Mouse (Mus musculus) C2C12 (cell line): ENCODE results near the gene Gid8. TPM values are rescaled to one million over a fixed set of nuclear protein-coding genes. Genes with fewer than 3 reads are reported as not detected.

Experiments
- H3K27me3 ChIP-seq: one replicate; pipeline ENCODE4 v1.6.1; 2011; ENCODE audit not compliant: control insufficient read depth, insufficient read depth, insufficient read length
- H3K36me3 ChIP-seq: one replicate; pipeline ENCODE4 v1.6.1; 2011; ENCODE audit not compliant: control insufficient read depth, insufficient read depth
- H3K4me3 ChIP-seq: one replicate; pipeline ENCODE4 v1.5.1; 2011; ENCODE audit warnings: mild to moderate bottlenecking, control low read depth; ENCODE audit not compliant: poor library complexity, insufficient read depth, severe bottlenecking
- H3K79me2 ChIP-seq: one replicate; pipeline ENCODE4 v1.6.1; 2011; ENCODE audit not compliant: control insufficient read depth, insufficient read depth
- H3K79me3 ChIP-seq: one replicate; pipeline ENCODE4 v1.6.1; 2011; ENCODE audit warnings: low read depth, control low read depth
- H3ac ChIP-seq: one replicate; pipeline ENCODE3; 2011; ENCODE audit warnings: low read depth; ENCODE audit not compliant: control insufficient read depth, insufficient read length
- CEBPB ChIP-seq: IDR thresholded peaks from one replicate; pipeline ENCODE4 v1.6.1; 2011; ENCODE audit warnings: low read depth, mild to moderate bottlenecking, control low read depth, moderate library complexity
- CTCF ChIP-seq: IDR thresholded peaks from one replicate; pipeline ENCODE4 v1.5.1; 2011; ENCODE audit not compliant: control insufficient read depth, insufficient read depth, insufficient read length
- FOSL1 ChIP-seq: IDR thresholded peaks from one replicate; pipeline ENCODE4 v1.8.0; 2011; ENCODE audit warnings: mild to moderate bottlenecking, low read length; ENCODE audit not compliant: poor library complexity, insufficient read depth, severe bottlenecking
- MAX ChIP-seq: IDR thresholded peaks from one replicate; pipeline ENCODE4 v1.6.1; 2011; ENCODE audit warnings: mild to moderate bottlenecking, control low read depth
- MYOD1 ChIP-seq: IDR thresholded peaks from one replicate; pipeline ENCODE4 v1.6.1; 2011; ENCODE audit warnings: low read depth; ENCODE audit not compliant: control insufficient read depth, insufficient read length
- MYOG ChIP-seq: IDR thresholded peaks from one replicate; pipeline ENCODE4 v1.6.1; 2011; ENCODE audit not compliant: control insufficient read depth, insufficient read length; ENCODE audit errors: extremely low read depth
- USF1 ChIP-seq: IDR thresholded peaks from one replicate; pipeline ENCODE4 v1.6.1; 2011; ENCODE audit warnings: low read depth, mild to moderate bottlenecking, control low read depth, moderate library complexity
- polyA plus RNA-seq: library from polyadenylated mRNA; unstranded; fragments of >200 nt; fragmentation: generic; extraction: Trizol; gene quantifications from one replicate; pipeline ENCODE4 v1.2.1, GENCODE M21; 2012; ENCODE audit warnings: missing spikeins

Gid8 gene
- polyA plus RNA-seq, 1 experiment: 35.5 TPM

DNA sequence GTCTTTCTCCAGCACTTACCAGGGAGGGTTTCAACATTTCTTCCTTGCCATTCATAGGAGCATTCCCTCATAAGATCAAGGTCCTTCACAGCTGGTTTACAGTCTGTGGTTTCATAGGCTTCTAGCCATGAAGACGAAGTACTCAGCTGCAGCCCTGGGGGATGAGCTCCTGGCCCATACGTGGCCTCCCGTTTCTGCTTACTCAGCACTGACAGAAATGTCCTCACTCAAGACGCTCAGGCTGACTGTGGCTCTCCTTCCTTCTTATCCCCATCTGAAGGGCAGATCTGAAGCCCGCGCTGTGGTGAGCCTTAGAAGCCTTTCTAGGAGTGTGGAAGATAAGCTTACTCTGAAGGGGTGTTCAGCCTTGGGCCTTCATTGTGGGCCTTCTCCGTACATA, 55.8 kb downstream of the Gid8 start:
- no peak overlapping the region for H3ac ChIP-seq
- H3K79me3 ChIP-seq: no peaks in the 10 kb centered on the region

More for the DNA sequence above, 55.8 kb downstream of the Gid8 start:
- Histone ChIP-seq H3K4me3 (no peak overlapping the region), H3K27me3 (peaks cover 40% of the 10 kb centered on the region), H3K79me2 (no peaks in the 10 kb centered on the region), H3K36me3 (no peaks in the 10 kb centered on the region)
- no peak for TF ChIP-seq FOSL1
- no peak for TF ChIP-seq MYOD1
- TF ChIP-seq USF1: no peak
- no peak for TF ChIP-seq CEBPB
- no peak for TF ChIP-seq MAX
- TF ChIP-seq CTCF: no peak
- TF ChIP-seq MYOG: no peak

Other genes with a start within 250 kb of the Gid8 start
- gene Ntsr1, start 210.1 kb upstream of the Gid8 start, polyA plus RNA-seq: not detected
- 19.2 TPM for gene Mrgbp, start 128.8 kb upstream of the Gid8 start, polyA plus RNA-seq
- 61.5 TPM for gene Ogfr, start 120.9 kb upstream of the Gid8 start, polyA plus RNA-seq
- gene Col9a3, start 112.3 kb upstream of the Gid8 start, polyA plus RNA-seq: 0.21 TPM
- gene Tcfl5, start 67.4 kb upstream of the Gid8 start, polyA plus RNA-seq: not detected
- 11.0 TPM for gene Dido1, start 118 bp upstream of the Gid8 start, polyA plus RNA-seq
- 0.04 TPM for gene Slc17a9, start 15.1 kb downstream of the Gid8 start, polyA plus RNA-seq
- gene Bhlhe23, start 66.8 kb downstream of the Gid8 start, polyA plus RNA-seq: 0.01 TPM
- gene Ythdf1, start 210.8 kb downstream of the Gid8 start, polyA plus RNA-seq: 33.4 TPM
- gene Birc7, start 218.9 kb downstream of the Gid8 start, polyA plus RNA-seq: not detected
- gene Nkain4, start 244.6 kb downstream of the Gid8 start, polyA plus RNA-seq: not detected